14 mouse cellular contexts compared by ENCODE assay signal in the genomic region with DNA sequence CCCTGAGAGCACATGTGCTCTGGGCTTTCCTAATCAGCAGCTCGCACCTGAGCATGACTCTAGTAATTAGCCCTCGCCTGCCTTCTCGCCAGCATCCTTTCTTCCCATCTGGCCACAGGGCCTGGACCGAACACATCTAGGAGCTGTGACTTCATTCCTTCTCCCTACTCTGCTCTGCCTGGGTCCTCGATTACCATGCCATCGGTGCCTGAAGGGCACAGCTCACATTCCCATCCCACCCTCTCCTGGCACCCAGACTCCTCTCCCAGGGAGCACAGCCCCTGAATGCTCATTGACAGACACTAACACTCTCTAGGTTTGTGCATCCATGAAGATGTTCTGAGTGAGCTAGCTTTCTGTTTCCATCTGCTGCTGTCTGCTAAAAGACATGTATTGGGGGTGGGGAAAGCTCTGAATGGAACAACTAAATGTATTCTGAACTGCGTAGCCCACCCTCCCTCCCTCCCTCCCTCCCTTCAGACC.
A peak's percentile ranks its signal among the peaks of the same experiment; 100 is the strongest.
DNase-seq lines count a peak whose midpoint lies in the region; ATAC-seq and TF ChIP-seq lines count a peak whose summit lies in the region.
"Had no signal": no experiment of that assay in that cellular context is flagged by ENCODE, and none has a peak within 500 bp of the region (broad histone marks: within the 10 kb centered on the region; RNA-seq: fewer than 3 reads in every experiment).

No protein-coding gene starts in this region.

- H3K9me3 ChIP-seq in forebrain, embryonic 10.5 days = no peaks in the 10 kb centered on the region
- H3K9me3 ChIP-seq in hindbrain, embryonic 14.5 days (ENCODE audit: control insufficient read depth, low read length) = no peaks in the 10 kb centered on the region
- no peaks in the 10 kb centered on the region for H3K9me3 ChIP-seq in midbrain, postnatal 0 days (ENCODE audit: low read length)
- H3K9me3 ChIP-seq: kidney, embryonic 15.5 days had no signal

- intact Hi-C loops in left cerebral cortex, postnatal 4 days (cut with DNase I) = no loop called here

- ATAC-seq in hindbrain, embryonic 14.5 days (ENCODE audit: low FRiP score) = peak; percentile 59; the same call in 1 of the 2 replicates
- peak; percentile 41 for ATAC-seq in midbrain, postnatal 0 days (ENCODE audit: low FRiP score)

- H3K9ac ChIP-seq in hindbrain, embryonic 14.5 days = peak overlapping the region; percentile 42; the same call in 1 of the 2 replicates
- H3K9ac ChIP-seq in midbrain, postnatal 0 days (replicated peaks; ENCODE audit: low read length, poor library complexity, severe bottlenecking) = no peak overlapping the region
- H3K9ac ChIP-seq: kidney, embryonic 15.5 days had no signal

- WGBS in forebrain, embryonic 10.5 days = 65% methylated on average over 7 of the region's 7 CpGs
- 18% methylated on average over 7 of the region's 7 CpGs for WGBS in hindbrain, embryonic 14.5 days
- WGBS in midbrain, postnatal 0 days = 27% methylated on average over 7 of the region's 7 CpGs
- 54% methylated on average over 7 of the region's 7 CpGs for WGBS in kidney, adult 2 months

- DNase-seq in left cerebral cortex, postnatal 4 days = peak; percentile 62
- no peak for DNase-seq in left cerebral cortex, adult 8-10 months (ENCODE audit: low spot score in 2 of 2)
- no peak for DNase-seq in forebrain, embryonic 10.5 days (ENCODE audit: extremely low spot score, low spot score)
- DNase-seq in hindbrain, embryonic 14.5 days (ENCODE audit: low spot score) = no peak
- DNase-seq in midbrain, postnatal 0 days (ENCODE audit: low spot score) = peak; percentile 54
- no peak for DNase-seq in gastrocnemius, postnatal 4 days (ENCODE audit: low spot score in 2 of 2)
- no peak for DNase-seq in kidney, adult 2 months
- no peak for DNase-seq in adrenal gland, postnatal 14 days
- DNase-seq: layer of hippocampus, postnatal 36 days; liver; lung, postnatal 10 days; right cerebral cortex, postnatal 25 days; thymus, postnatal 4 days had no signal

- peak overlapping the region; percentile 41; the same call in 1 of the 2 replicates for H3K27ac ChIP-seq in forebrain, embryonic 10.5 days
- peak overlapping the region; percentile 89 for H3K27ac ChIP-seq in hindbrain, embryonic 14.5 days
- peak overlapping the region; percentile 27; the same call in 1 of the 2 replicates for H3K27ac ChIP-seq in midbrain, postnatal 0 days (ENCODE audit: low read depth, low read length)
- H3K27ac ChIP-seq in kidney, adult 2 months (ENCODE audit: insufficient read depth, low read depth, low read length) = no peak overlapping the region

- no peak for TF ChIP-seq POLR2A in kidney, adult 2 months (IDR thresholded peaks at IDR 0.05; ENCODE audit: low read depth, low read length)

- no peaks in the 10 kb centered on the region for H3K27me3 ChIP-seq in forebrain, embryonic 10.5 days (ENCODE audit: poor library complexity, severe bottlenecking)
- no peaks in the 10 kb centered on the region for H3K27me3 ChIP-seq in hindbrain, embryonic 14.5 days (ENCODE audit: control insufficient read depth, insufficient read depth, low read length)
- no peaks in the 10 kb centered on the region for H3K27me3 ChIP-seq in midbrain, postnatal 0 days (ENCODE audit: insufficient read depth, low read length)
- no peaks in the 10 kb centered on the region; the same call in 1 of the 2 replicates for H3K27me3 ChIP-seq in kidney, adult 2 months (replicated peaks; ENCODE audit: control insufficient read depth, insufficient read depth, low read length)
- H3K27me3 ChIP-seq: kidney, embryonic 15.5 days had no signal

- peaks cover 60% of the 10 kb centered on the region for H3K4me1 ChIP-seq in forebrain, embryonic 10.5 days
- peaks cover 76% of the 10 kb centered on the region for H3K4me1 ChIP-seq in hindbrain, embryonic 14.5 days (replicated peaks; ENCODE audit: control insufficient read depth, insufficient read depth, low read length)
- peaks cover 12% of the 10 kb centered on the region for H3K4me1 ChIP-seq in midbrain, postnatal 0 days (ENCODE audit: insufficient read depth, low read length)
- no peaks in the 10 kb centered on the region for H3K4me1 ChIP-seq in kidney, adult 2 months (ENCODE audit: control insufficient read depth, insufficient read depth, low read length)

- H3K4me2 ChIP-seq in hindbrain, embryonic 14.5 days (replicated peaks) = peak overlapping the region; percentile 39
- peak overlapping the region; percentile 18; the same call in 1 of the 2 replicates for H3K4me2 ChIP-seq in midbrain, postnatal 0 days (ENCODE audit: low read depth, low read length, poor library complexity, severe bottlenecking)

- no peak for TF ChIP-seq CTCF in midbrain, postnatal 0 days (IDR thresholded peaks at IDR 0.05)
- TF ChIP-seq CTCF in kidney, adult 2 months (conservative IDR thresholded peaks at IDR 0.05; ENCODE audit: insufficient read depth, insufficient read length, low read depth, low read length) = no peak

- no peaks in the 10 kb centered on the region for H3K36me3 ChIP-seq in forebrain, embryonic 10.5 days (replicated peaks)
- no peaks in the 10 kb centered on the region for H3K36me3 ChIP-seq in hindbrain, embryonic 14.5 days (replicated peaks; ENCODE audit: control insufficient read depth, insufficient read depth)
- no peaks in the 10 kb centered on the region for H3K36me3 ChIP-seq in midbrain, postnatal 0 days (ENCODE audit: insufficient read depth, low read length)
- H3K36me3 ChIP-seq in kidney, adult 2 months (ENCODE audit: control insufficient read depth, insufficient read depth, low read length) = no peaks in the 10 kb centered on the region
- H3K36me3 ChIP-seq: kidney, embryonic 15.5 days had no signal

- H3K4me3 ChIP-seq in forebrain, embryonic 10.5 days = no peak overlapping the region
- H3K4me3 ChIP-seq in hindbrain, embryonic 14.5 days (replicated peaks; ENCODE audit: low read length) = no peak overlapping the region
- H3K4me3 ChIP-seq in midbrain, postnatal 0 days (ENCODE audit: low read depth, low read length) = no peak overlapping the region
- H3K4me3 ChIP-seq in kidney, adult 2 months (ENCODE audit: insufficient read depth, low read depth, low read length) = no peak overlapping the region
- H3K4me3 ChIP-seq: kidney, embryonic 15.5 days had no signal

Comparison
In these comparisons a context has a peak if more than half of its experiments do, and no peak if none do; other contexts are left out.
1. DNase-seq: peak in left cerebral cortex, postnatal 4 days (single experiment) and midbrain, postnatal 0 days (single experiment); none in left cerebral cortex, adult 8-10 months (0 of 2), forebrain, embryonic 10.5 days (single experiment), hindbrain, embryonic 14.5 days (single experiment), gastrocnemius, postnatal 4 days (0 of 2), kidney, adult 2 months (single experiment) and adrenal gland, postnatal 14 days (single experiment).